Mouse (Mus musculus) kidney, postnatal 0 days (tissue): ENCODE measurements around the gene Snx11. TPM values are rescaled to one million over a fixed set of nuclear protein-coding genes. Genes with fewer than 3 reads are reported as not detected.

Experiments
- ATAC-seq: fragments of 200-750 bp; cut with Nextera tagmentation; replicated peaks from 2 replicates; pipeline ENCODE4 v1.8.0; 2017; ENCODE audit warnings: low read depth, moderate number of reproducible peaks, moderate TSS enrichment, moderate library complexity; ENCODE audit not compliant: low FRiP score
- DNase-seq: peaks from one replicate; pipeline ENCODE4 v3.0.0-alpha.2; 2016; ENCODE audit warnings: low spot score
- H3K27ac ChIP-seq: fragments of 300-500 bp; sonication (generic); 2 replicates; pipeline ENCODE4 v1.5.1; 2014; ENCODE audit warnings: mild to moderate bottlenecking
- H3K27me3 ChIP-seq: fragments of 300-500 bp; sonication (generic); 2 replicates; pipeline ENCODE4 v1.6.1; 2014; ENCODE audit warnings: low read length, mixed read lengths; ENCODE audit not compliant: insufficient read depth
- H3K36me3 ChIP-seq: fragments of 300-500 bp; sonication (generic); 2 replicates; pipeline ENCODE4 v1.6.1; 2014; ENCODE audit warnings: low read length, mixed read lengths; ENCODE audit not compliant: insufficient read depth
- H3K4me1 ChIP-seq: fragments of 300-500 bp; sonication (generic); replicated peaks from 2 replicates; pipeline ENCODE4 v1.6.1; 2014; ENCODE audit warnings: antibody characterized with exemption, low read length, mixed read lengths; ENCODE audit not compliant: insufficient read depth
- H3K4me2 ChIP-seq: fragments of 300-500 bp; sonication (generic); 2 replicates; pipeline ENCODE4 v1.6.1; 2014; ENCODE audit warnings: mild to moderate bottlenecking, low read length, moderate library complexity, mixed read lengths
- H3K4me3 ChIP-seq: fragments of 300-500 bp; sonication (generic); replicated peaks from 2 replicates; pipeline ENCODE4 v1.5.1; 2014; ENCODE audit warnings: low read depth, low read length
- H3K9ac ChIP-seq: fragments of 300-500 bp; sonication (generic); 2 replicates; pipeline ENCODE4 v1.6.1; 2014; ENCODE audit warnings: low read depth, low read length
- H3K9me3 ChIP-seq: fragments of 300-500 bp; sonication (generic); replicated peaks from 2 replicates; pipeline ENCODE4 v1.6.1; 2016; ENCODE audit warnings: low read length, inconsistent platforms, mixed read lengths
- CTCF ChIP-seq: IDR thresholded peaks from 2 replicates; pipeline ENCODE4 v1.5.1; 2016; ENCODE audit warnings: antibody characterized with exemption, low read depth, mild to moderate bottlenecking, moderate library complexity
- WGBS: fragments of 180-500 bp; shearing (Covaris S2); extraction: QIAGEN DNeasy Blood & Tissue Kit; methylation state at CpG from one replicate; pipeline ENCODE4 v1.1.7; 2014; 5-methylcytosine and 5-hydroxymethylcytosine counted together
- polyA plus RNA-seq: library from polyadenylated mRNA; unstranded; fragments of >200 nt; fragmentation: Nextera tagmentation; extraction: Ambion mirVana; gene quantifications from 2 replicates; pipeline ENCODE4 v1.2.1, GENCODE M21; 2015

The Snx11 gene
- polyA plus RNA-seq, 1 experiment from 2014 or later, result 17.6 TPM

GRCm38 (mm10) chr11:96768240-96768639 is 9.1 kb downstream of the Snx11 start:
- Histone ChIP-seq H3K4me3 (no peak overlapping the region), H3K27ac (no peak overlapping the region), H3K4me1 (no peaks in the 10 kb centered on the region; the same call in 1 of the 2 replicates), H3K27me3 (no peaks in the 10 kb centered on the region), H3K9ac (no peak overlapping the region), H3K9me3 (no peaks in the 10 kb centered on the region), H3K36me3 (peaks cover 29% of the 10 kb centered on the region; the same call in 1 of the 2 replicates), H3K4me2 (no peak overlapping the region)
- DNase-seq (no peak), ATAC-seq (no peak)
- no peak for TF ChIP-seq CTCF
- WGBS, result 56% methylated on average over 9 of the region's 9 CpGs

- ATAC-seq, result no peak
Measured at GRCm38 (mm10) chr11:96767096-96767495, 10.3 kb downstream of the Snx11 start.

GRCm38 (mm10) chr11:96766555-96766954 is 10.8 kb downstream of the Snx11 start:
- Histone ChIP-seq H3K9me3 (no peaks in the 10 kb centered on the region), H3K27me3 (no peaks in the 10 kb centered on the region), H3K9ac (no peak overlapping the region), H3K4me2 (no peak overlapping the region), H3K4me3 (no peak overlapping the region), H3K27ac (peak overlapping the region; percentile 42; the same call in 1 of the 2 replicates), H3K36me3 (peaks cover 13% of the 10 kb centered on the region; the same call in 1 of the 2 replicates), H3K4me1 (no peaks in the 10 kb centered on the region; the same call in 1 of the 2 replicates)
- no peak for TF ChIP-seq CTCF
- DNase-seq (no peak), ATAC-seq (no peak)
- WGBS, result 75% methylated on average over 12 of the region's 12 CpGs

More at GRCm38 (mm10) chr11:96767096-96767495, 10.3 kb downstream of the Snx11 start:
- no peak overlapping the region for H3K4me2 ChIP-seq
- no peak overlapping the region for H3K4me3 ChIP-seq
- H3K27ac ChIP-seq, result no peak overlapping the region
- H3K9me3 ChIP-seq, result no peaks in the 10 kb centered on the region
- no peak for DNase-seq
- no peak for TF ChIP-seq CTCF
- WGBS, result 51% methylated on average over 7 of the region's 7 CpGs
- no peaks in the 10 kb centered on the region; the same call in 1 of the 2 replicates for H3K4me1 ChIP-seq
- peaks cover 18% of the 10 kb centered on the region; the same call in 1 of the 2 replicates for H3K36me3 ChIP-seq
- no peak overlapping the region for H3K9ac ChIP-seq
- H3K27me3 ChIP-seq, result no peaks in the 10 kb centered on the region

- Histone ChIP-seq H3K4me2 (no peak overlapping the region), H3K27me3 (no peaks in the 10 kb centered on the region), H3K9ac (no peak overlapping the region), H3K4me1 (no peaks in the 10 kb centered on the region; the same call in 1 of the 2 replicates), H3K36me3 (0 out of 2 replicates have a peak, but pooled peaks cover 8% of the 10 kb centered on the region), H3K27ac (peak overlapping the region; percentile 68), H3K4me3 (no peak overlapping the region), H3K9me3 (no peaks in the 10 kb centered on the region)
- DNase-seq (peak; percentile 44), ATAC-seq (no peak)
- TF ChIP-seq CTCF, result no peak
- WGBS, result 67% methylated on average over 7 of the region's 7 CpGs
Measured at GRCm38 (mm10) chr11:96765645-96766044, 11.7 kb downstream of the Snx11 start.

GRCm38 (mm10) chr11:96764511-96765350 is 12.6 kb downstream of the Snx11 start:
- Histone ChIP-seq H3K9me3 (no peaks in the 10 kb centered on the region), H3K4me1 (no peaks in the 10 kb centered on the region; the same call in 1 of the 2 replicates), H3K27me3 (no peaks in the 10 kb centered on the region), H3K4me2 (no peak overlapping the region), H3K4me3 (no peak overlapping the region), H3K36me3 (0 out of 2 replicates have a peak, but pooled peaks cover 8% of the 10 kb centered on the region), H3K27ac (peak overlapping the region; percentile 42; the same call in 1 of the 2 replicates), H3K9ac (no peak overlapping the region)
- ATAC-seq (no peak), DNase-seq (no peak)
- 60% methylated on average over 13 of the region's 13 CpGs for WGBS
- TF ChIP-seq CTCF, result no peak

GRCm38 (mm10) chr11:96762742-96763470 is 14.5 kb downstream of the Snx11 start:
- Histone ChIP-seq H3K4me1 (no peaks in the 10 kb centered on the region; the same call in 1 of the 2 replicates), H3K4me3 (no peak overlapping the region), H3K27me3 (no peaks in the 10 kb centered on the region), H3K9ac (no peak overlapping the region), H3K9me3 (no peaks in the 10 kb centered on the region), H3K4me2 (no peak overlapping the region), H3K36me3 (no peaks in the 10 kb centered on the region), H3K27ac (no peak overlapping the region)
- 57% methylated on average over 15 of the region's 15 CpGs for WGBS
- DNase-seq (no peak), ATAC-seq (no peak)
- no peak; the same call in 1 of the 2 replicates for TF ChIP-seq CTCF
